Mouse (Mus musculus) brain, adult 2 months (tissue): ENCODE measurements around the gene Zxdb.
"Not testable (repeated sequence)": the region's sequence is repeated elsewhere in the genome, so short reads cannot be mapped to it uniquely, and the experiment has no call there.

ENCODE experiments used
- DNase-seq: peaks from one replicate; pipeline ENCODE4 v3.0.0; 2011; ENCODE audit warnings: low read depth, low spot score

Zxdb gene

DNA sequence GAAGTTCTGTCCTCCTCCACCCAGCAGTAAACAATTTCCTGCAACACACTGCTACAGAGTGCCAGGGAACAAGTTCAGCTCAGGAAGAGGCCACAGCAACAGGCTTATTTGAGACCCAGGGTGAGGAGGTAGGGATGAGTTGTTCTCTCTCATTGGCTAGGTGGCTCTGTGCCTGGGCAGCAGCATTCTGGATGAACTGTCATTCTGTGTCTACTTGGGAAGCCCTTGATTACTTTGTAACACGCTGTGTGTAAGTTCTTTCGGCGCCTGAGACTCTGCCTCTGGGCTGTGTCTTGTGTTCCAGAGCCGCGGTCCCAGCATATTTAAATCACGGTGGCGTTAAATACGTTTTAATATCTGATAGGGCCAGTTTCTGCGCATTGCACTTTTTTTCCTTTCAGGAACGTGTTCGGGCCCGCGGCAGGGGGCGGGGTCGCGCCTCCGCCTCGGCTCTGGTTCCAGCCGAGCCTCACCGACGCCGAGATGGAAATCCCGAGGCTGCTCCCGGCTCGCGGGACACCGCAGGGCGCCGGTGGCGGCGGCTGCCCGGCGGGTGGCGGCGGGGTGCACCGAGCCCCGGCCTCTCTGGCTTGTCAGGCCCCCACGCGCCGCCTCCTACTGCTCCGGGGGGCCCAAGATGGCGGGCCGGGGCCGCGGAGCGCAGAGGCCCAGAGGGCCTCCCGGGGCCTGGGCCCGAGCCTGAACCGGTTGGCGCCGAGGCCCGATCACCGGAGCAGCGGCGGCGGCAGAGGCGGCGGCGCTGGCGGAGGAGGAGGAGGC lies at the start of gene Zxdb:
Gene Zxdb, plus strand, starts transcription at position 378 of the 780 bp plus-strand sequence.
- DNase-seq = not testable (repeated sequence)

GRCm38 (mm10) chrX:94674977-94675376 lies 49.4 kb upstream of the Zxdb start:
- DNase-seq = peak; percentile 62

- not testable (repeated sequence) for DNase-seq
Observed at GRCm38 (mm10) chrX:94681581-94681980, 42.8 kb upstream of the Zxdb start.

- DNase-seq = not testable (repeated sequence)
Observed at GRCm38 (mm10) chrX:94689593-94689992, 34.8 kb upstream of the Zxdb start.

DNA sequence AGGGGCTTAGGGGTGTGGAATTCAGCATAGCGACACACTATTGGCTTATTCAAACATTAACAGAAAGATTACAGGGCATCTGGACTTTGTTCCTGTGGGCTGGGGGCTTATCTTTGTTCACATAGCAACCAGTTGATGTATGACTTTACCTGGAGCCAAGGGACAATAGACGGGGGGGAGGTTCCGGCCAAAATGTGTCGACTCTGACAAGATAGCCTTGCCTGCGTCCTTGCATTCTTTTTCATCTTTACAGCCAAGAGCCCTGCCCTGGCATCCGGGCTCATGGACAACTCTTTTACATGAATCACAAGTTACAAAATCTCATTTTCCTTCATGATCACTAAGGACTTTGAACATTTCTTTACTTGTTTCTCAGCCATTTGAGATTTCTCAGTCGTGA lies 17.7 kb upstream of the Zxdb start:
- DNase-seq = not testable (repeated sequence)

DNA sequence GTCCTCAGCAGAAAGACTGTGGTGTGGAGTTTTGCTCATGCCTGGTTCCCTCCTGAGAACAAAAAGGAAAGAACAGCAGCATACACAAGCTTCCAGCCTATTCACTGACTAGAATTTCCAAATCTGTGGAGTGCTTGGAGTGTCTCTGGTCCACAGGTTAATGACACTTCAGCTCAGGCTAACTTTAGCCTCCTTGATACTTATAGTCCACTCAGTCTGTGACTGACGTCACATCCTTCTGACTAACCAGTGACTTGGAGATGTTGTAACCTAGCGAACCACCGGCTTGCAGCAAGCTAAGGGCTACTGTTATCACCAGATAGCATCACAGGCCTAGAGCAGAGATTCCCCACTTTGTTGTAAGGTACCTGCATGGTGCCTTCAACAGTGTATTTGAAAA lies 14.6 kb upstream of the Zxdb start:
- DNase-seq = not testable (repeated sequence)

DNA sequence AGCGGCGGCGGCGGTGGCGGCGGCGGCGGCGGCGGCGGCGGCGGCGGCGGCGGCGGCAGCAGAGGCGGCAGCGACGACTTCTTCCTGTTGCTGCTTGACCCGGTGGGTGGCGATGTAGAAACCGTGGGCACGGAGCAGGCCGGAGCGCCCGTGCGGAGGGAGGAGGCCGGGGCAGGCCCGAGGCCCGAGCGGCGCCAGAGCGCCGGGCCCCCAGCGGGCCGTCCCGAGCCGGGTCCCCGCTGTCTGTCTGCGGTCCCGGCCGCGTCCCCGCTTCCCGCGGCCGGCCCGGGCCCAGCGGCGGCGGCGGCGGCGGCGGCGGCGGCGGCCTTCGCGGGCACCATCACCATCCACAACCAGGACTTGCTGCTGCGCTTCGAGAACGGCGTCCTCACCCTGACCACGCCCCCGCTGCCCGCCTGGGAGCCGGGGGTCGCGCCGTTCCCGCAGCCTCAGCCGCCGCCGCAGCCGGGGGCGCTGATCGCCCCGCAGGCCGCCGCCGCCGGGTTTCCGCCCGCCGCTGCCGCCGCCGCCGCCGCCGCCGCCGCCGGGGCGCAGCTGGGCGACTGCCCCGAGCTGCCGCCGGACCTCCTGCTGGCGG lies 702 bp downstream of the Zxdb start:
- DNase-seq = not testable (repeated sequence)

DNA sequence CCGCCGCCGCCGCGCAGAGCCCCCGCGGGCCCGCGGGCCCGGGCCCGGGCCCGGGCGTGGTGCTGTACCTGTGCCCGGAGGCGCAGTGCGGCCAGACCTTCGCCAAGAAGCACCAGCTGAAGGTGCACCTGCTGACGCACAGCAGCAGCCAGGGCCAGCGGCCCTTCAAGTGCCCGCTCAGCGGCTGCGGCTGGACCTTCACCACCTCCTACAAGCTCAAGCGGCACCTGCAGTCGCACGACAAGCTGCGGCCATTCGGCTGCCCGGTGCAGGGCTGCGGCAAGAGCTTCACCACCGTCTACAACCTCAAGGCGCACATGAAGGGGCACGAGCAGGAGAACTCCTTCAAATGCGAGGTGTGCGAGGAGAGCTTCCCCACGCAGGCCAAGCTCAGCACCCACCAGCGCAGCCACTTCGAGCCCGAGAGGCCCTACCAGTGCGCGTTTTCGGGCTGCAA lies 1.3 kb downstream of the Zxdb start:
- not testable (repeated sequence) for DNase-seq

DNA sequence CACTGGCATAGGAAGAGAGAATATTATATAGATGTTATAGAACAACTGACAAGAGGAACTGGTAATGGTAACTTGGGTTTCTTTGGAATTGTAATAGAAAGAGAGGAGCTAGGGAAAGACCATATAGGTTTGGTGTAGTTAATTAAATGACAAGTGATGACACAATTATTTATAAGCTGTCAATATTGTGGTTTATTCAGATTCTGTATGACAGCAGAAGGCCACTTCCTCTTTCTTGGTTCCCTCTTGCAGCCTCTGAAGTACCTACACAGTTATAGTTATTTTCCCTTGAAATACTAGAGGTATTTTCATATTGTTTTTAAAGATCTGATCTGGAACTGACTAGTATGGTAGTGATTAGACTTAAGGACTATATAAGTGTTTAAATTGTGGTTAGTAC lies 7.2 kb downstream of the Zxdb start:
- no peak for DNase-seq

DNA sequence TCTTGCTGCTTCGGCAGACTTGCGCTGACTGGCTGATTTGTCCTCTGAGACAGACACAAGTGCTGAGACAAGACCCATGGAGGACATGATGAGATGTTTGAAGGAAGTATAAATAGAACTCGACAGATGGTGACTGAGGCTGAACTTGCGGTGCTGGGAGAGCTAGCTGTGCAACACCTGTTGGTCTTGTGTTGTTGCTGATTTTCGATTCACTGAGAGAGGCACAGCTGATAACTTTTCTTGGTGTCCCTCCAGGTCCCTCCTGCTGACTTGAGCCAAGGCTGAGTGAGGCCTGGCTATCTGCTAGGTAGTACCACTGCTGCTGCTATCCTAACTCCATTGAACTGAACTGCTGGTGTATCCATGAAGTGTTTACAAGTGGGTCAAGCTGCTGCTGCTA lies 29.4 kb downstream of the Zxdb start:
- peak; percentile 27 for DNase-seq

DNA sequence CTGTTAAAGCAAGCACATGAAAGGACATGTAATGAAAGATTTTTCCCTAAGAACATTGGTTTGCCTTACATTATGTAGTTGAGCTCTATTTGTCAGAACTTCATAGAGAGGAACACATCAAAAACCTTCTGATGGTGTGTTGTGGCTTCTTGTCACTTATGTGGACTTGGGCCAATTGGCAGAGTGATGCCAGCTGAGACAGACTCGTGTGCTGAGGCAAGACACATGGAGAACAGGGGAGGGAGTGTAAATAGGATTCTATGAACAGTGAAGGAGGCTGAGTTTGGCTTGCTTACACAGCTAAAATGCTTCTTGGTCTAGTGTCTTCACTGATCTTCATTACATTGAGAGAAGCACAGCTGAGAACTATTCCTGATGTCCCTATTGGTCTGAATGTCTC lies 35.6 kb downstream of the Zxdb start:
- DNase-seq = peak; percentile 3

GRCm38 (mm10) chrX:94773876-94774275 lies 49.5 kb downstream of the Zxdb start:
- no peak for DNase-seq
